ENCODE assay signal across 8 mouse cellular contexts in genomic region chr11:35769746-35770437, GRCm38 (mm10). TPM values are rescaled to one million over a fixed set of nuclear protein-coding genes. Genes with fewer than 3 reads are reported as not detected.
A peak's percentile ranks its signal among the peaks of the same experiment; 100 is the strongest.
DNase-seq lines count a peak whose midpoint lies in the region; ATAC-seq and TF ChIP-seq lines count a peak whose summit lies in the region.

No protein-coding gene starts in this region.

- ATAC-seq in G1E (ENCODE audit: extremely low read depth, insufficient number of reproducible peaks, low FRiP score, poor library complexity, severe bottlenecking): no peak
- peak; percentile 86 for ATAC-seq in erythroblast, adult 5-6 weeks (replicated peaks; ENCODE audit: low FRiP score, poor library complexity, severe bottlenecking)
- ATAC-seq in liver, embryonic 16.5 days (ENCODE audit: low read depth): peak; percentile 88
- ATAC-seq in neutrophil, adult 5-6 weeks (ENCODE audit: extremely low read depth, insufficient number of reproducible peaks, low FRiP score, poor library complexity, severe bottlenecking): peak; percentile 26

- peak; percentile 78 for DNase-seq in G1E (ENCODE audit: low spot score)
- DNase-seq in adrenal gland, postnatal 4 days (ENCODE audit: low spot score in 2 of 2): peak; percentile 54 to 60
- peak; percentile 88 for DNase-seq in heart, embryonic 10.5 days (ENCODE audit: low spot score)
- peak; percentile 70 to 91 for DNase-seq in kidney, postnatal 25 days
- no peak for DNase-seq in retina, postnatal 1 day

- H3K27ac ChIP-seq in heart, embryonic 10.5 days: peak overlapping the region; percentile 99
- H3K27ac ChIP-seq in liver, embryonic 16.5 days (ENCODE audit: low read length): peak overlapping the region; percentile 84

- peaks cover 28% of the 10 kb centered on the region for H3K4me1 ChIP-seq in G1E (ENCODE audit: insufficient read depth, low read depth, low read length)
- peaks cover 9% of the 10 kb centered on the region for H3K4me1 ChIP-seq in heart, embryonic 10.5 days
- peaks cover 17% of the 10 kb centered on the region for H3K4me1 ChIP-seq in liver, embryonic 16.5 days (ENCODE audit: control insufficient read depth, low read depth, low read length)

- peak overlapping the region; percentile 91 for H3K4me2 ChIP-seq in liver, embryonic 16.5 days (ENCODE audit: low read depth, low read length)

- 0 out of 2 replicates have a peak, but pooled peaks cover 3% of the 10 kb centered on the region for H3K27me3 ChIP-seq in G1E (ENCODE audit: insufficient read depth, low read length)
- no peaks in the 10 kb centered on the region for H3K27me3 ChIP-seq in heart, embryonic 10.5 days (ENCODE audit: insufficient read depth, poor library complexity, severe bottlenecking)
- H3K27me3 ChIP-seq in liver, embryonic 16.5 days (ENCODE audit: control insufficient read depth, insufficient read depth, low read depth, low read length): no peaks in the 10 kb centered on the region; the same call in 1 of the 2 replicates

- H3K4me3 ChIP-seq in G1E (ENCODE audit: low read depth, low read length): peak overlapping the region; percentile 88
- H3K4me3 ChIP-seq in heart, embryonic 10.5 days: peak overlapping the region; percentile 90
- H3K4me3 ChIP-seq in liver, embryonic 16.5 days (ENCODE audit: low read depth, low read length): peak overlapping the region; percentile 89

- TF ChIP-seq CTCF in G1E (IDR thresholded peaks at IDR 0.05; ENCODE audit: low read depth, low read length): no peak

- H3K9ac ChIP-seq in liver, embryonic 16.5 days (ENCODE audit: low read depth, low read length): peak overlapping the region; percentile 89

- H3K9me3 ChIP-seq in G1E (replicated peaks): 0 out of 2 replicates have a peak, but pooled peaks cover 5% of the 10 kb centered on the region
- H3K9me3 ChIP-seq in heart, embryonic 10.5 days: no peaks in the 10 kb centered on the region
- no peaks in the 10 kb centered on the region for H3K9me3 ChIP-seq in liver, embryonic 16.5 days (replicated peaks; ENCODE audit: control insufficient read depth, low read length)

- under 1% methylated on average over 41 of the region's 41 CpGs for WGBS in heart, embryonic 10.5 days
- WGBS in liver, embryonic 16.5 days (ENCODE audit: insufficient replicate concordance): under 1% methylated on average over 27 of the region's 41 CpGs

- H3K36me3 ChIP-seq in G1E (replicated peaks): peaks cover 9% of the 10 kb centered on the region
- H3K36me3 ChIP-seq in heart, embryonic 10.5 days: peaks cover 5% of the 10 kb centered on the region; the same call in 1 of the 2 replicates
- no peaks in the 10 kb centered on the region for H3K36me3 ChIP-seq in liver, embryonic 16.5 days (ENCODE audit: control insufficient read depth, insufficient read depth)

RNA-seq across cellular contexts. Expression of gene Pank3, which starts 0.6 kb away (rescaled TPM):
- total RNA-seq in G1E (2014; fragmentation: Nextera tagmentation) (32.6 and 36.7 TPM in 2 replicates), G1E (2017) (67.7 and 73.0 TPM in 2 replicates)
- polyA plus RNA-seq in G1E (2012): 2.9 and 3.2 TPM in 2 replicates
- total RNA-seq in adrenal gland, postnatal 4 days (2021): 10 to 100 TPM; 57.1 to 58.9 TPM
- total RNA-seq in erythroblast, adult 5-6 weeks (2015; ENCODE audit: low replicate concordance): 4.2 and 7.1 TPM in 2 replicates
- total RNA-seq in erythroblast, adult 5-6 weeks (2017; ENCODE audit: low replicate concordance): 7.8 and 10.1 TPM in 2 replicates
- polyA plus RNA-seq in heart, embryonic 10.5 days (2016; fragmentation: Nextera tagmentation; extraction: Ambion mirVana): 9.4 and 10.7 TPM in 2 replicates
- 4.5 and 5.1 TPM in 2 replicates for polyA plus RNA-seq in liver, embryonic 16.5 days (2015; fragmentation: Nextera tagmentation; extraction: Ambion mirVana)
- total RNA-seq in neutrophil, adult 5-6 weeks (2017): 35.1 TPM in 2 replicates

RNA-seq across cellular contexts. Expression of gene Fbll1, which starts 28.8 kb away (rescaled TPM):
- total RNA-seq in G1E (2014; fragmentation: Nextera tagmentation) (not detected in 2 replicates), G1E (2017) (0.11 TPM in 1 of 2 replicates, not detected in the other)
- not detected in 2 replicates for polyA plus RNA-seq in G1E (2012)
- 1 to 10 TPM; 1.2 to 2.7 TPM for total RNA-seq in adrenal gland, postnatal 4 days (2021)
- total RNA-seq in erythroblast, adult 5-6 weeks (2015; ENCODE audit: low replicate concordance): not detected in 2 replicates
- not detected in 2 replicates for total RNA-seq in erythroblast, adult 5-6 weeks (2017; ENCODE audit: low replicate concordance)
- polyA plus RNA-seq in heart, embryonic 10.5 days (2016; fragmentation: Nextera tagmentation; extraction: Ambion mirVana): not detected in 2 replicates
- not detected in 2 replicates for polyA plus RNA-seq in liver, embryonic 16.5 days (2015; fragmentation: Nextera tagmentation; extraction: Ambion mirVana)
- not detected in 2 replicates for total RNA-seq in neutrophil, adult 5-6 weeks (2017)
